Mouse (Mus musculus) left cerebral cortex, postnatal 14 days (tissue): ENCODE measurements at regions not wholly inside any gene's neighbourhood (a gene's known extent, or its start where the extent isn't known, plus 50 kb on each side); places are given as distances from the start of the nearest gene placed in this dataset.
A peak's percentile ranks its signal among the peaks of the same experiment; 100 is the strongest.
"Not testable (repeated sequence)": the region's sequence is repeated elsewhere in the genome, so short reads cannot be mapped to it uniquely, and the experiment has no call there.

ENCODE experiments used
- DNase-seq, 2 experiments: peaks; one replicate each; pipeline ENCODE4 v3.0.0; 2021 to 2022; ENCODE audit warnings: low spot score in 2 of 2, mixed read lengths in 1 of 2
- intact Hi-C: fragments of 180-260 bp; cut with DNase I; formaldehyde crosslinking; loops from one replicate; pipeline ENCODE4 v1.15.1; 2025

DNA sequence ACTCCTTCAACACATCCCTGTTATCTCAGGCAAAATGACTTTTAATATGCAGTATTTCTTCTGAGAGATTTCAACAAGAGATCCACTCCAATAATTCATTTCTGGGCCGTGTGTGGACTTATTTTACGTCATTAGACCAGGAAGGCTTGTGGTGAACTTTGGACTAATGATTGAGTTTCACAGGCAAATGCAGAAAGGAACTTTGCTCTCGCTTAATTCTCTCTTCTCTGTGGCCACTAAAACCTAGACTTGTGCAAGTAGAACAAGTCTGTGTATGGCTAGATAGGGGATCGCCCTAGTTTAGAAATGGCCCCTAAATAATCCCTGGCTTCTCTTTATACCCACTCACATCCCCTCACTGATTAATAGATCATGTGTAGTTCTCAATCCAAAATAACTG lies 50.6 kb upstream of the Ppp1r12a start:
- DNase-seq = no peak
- intact Hi-C loops = no loop called here

- DNase-seq = peak in 1 of 2 experiments; percentile 44
- intact Hi-C loops = no loop called here
Measured at GRCm38 (mm10) chr10:108110891-108111290, 51.1 kb upstream of the Ppp1r12a start.

DNA sequence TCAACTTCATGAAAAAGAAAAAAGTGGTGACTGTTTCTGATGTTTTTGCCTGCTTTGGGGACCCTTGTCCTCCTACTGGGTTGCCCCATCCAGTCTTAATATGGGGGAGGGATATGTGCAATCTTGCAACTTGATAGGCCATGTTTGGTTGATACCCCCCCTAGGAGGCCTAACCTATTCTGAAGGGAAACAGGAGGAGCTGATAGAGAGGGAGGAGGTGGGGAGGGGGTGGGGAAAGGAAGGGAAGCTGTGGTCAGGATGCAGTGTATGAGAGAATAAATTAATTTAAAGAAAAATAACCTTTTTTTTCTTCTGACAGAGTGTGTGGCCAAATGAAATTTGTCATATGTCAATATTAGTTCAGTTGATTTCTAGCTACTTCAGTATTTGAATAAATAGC lies 51.8 kb upstream of the Ppp1r12a start:
- intact Hi-C loops = no loop called here
- DNase-seq = no peak

DNA sequence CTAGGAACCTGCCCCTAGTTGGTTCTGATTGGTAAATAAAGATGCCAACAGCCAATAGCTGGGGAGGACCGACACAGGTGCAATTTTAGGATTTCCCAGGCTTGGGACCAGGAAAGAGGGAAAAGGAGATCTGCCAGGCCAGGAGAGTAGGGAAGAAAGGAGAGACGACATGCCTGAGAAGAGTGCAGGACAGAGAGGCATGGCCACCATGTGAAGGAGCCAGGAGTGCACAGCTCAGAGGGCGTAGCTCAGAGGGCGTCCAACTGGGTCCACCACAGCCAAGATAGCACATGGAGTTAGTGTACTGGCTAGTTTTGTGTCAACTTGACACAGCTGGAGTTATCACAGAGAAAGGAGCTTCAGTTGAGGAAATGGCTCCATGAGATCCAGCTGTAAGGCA lies 53.5 kb upstream of the Ppp1r12a start:
- DNase-seq, intact Hi-C loops: not testable (repeated sequence)

DNA sequence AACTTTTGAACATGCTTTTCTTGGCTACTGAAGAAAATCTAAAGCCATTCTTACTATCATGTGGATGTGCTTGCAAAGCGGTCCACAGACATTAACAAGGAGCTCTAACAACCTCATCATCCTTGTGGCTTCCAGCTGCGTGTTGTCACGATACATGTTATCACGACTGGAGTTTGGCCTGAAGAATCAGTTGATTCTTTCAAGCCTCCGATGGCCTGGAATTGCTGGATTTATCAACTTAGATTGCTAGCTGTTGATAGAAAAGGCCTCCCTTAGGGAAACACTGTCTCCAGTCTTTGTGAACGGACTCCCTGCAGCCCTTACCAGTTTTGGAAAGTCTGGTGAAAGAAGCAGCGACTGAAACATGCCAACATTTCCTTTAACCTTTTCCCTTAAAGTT lies 60.5 kb upstream of the Ppp1r12a start:
- intact Hi-C loops = no loop called here

GRCm38 (mm10) chr10:108093043-108093442 lies 69.0 kb upstream of the Ppp1r12a start:
- no peak for DNase-seq
- intact Hi-C loops = no loop called here

More for the DNA sequence above, 60.5 kb upstream of the Ppp1r12a start:
- no peak for DNase-seq

GRCm38 (mm10) chr10:108089375-108089981 lies 72.5 kb upstream of the Ppp1r12a start:
- intact Hi-C loops = no loop called here
- peak; percentile 12 to 20 for DNase-seq

DNA sequence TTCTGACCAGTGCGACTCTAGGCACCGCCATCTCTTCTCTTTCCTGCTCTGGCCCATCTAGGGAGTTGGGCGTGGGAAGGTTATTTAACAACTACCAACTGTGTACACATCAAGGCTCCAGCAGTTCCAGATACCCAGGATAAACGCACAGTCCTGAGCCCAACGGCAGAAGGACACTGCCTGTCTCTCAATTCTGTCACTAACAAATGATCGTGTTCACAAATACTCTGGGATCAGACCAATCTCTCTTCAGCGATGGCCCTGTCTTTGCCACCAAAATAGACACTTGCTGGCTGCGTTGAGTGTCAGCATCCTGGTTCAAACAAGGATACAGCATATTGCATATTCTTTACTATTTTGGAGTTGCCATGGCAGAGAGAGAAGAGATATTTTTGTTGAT lies 73.1 kb upstream of the Ppp1r12a start:
- intact Hi-C loops = no loop called here
- peak; percentile 51 to 70 for DNase-seq

GRCm38 (mm10) chr10:108088209-108088608 lies 73.8 kb upstream of the Ppp1r12a start:
- intact Hi-C loops = no loop called here
- peak; percentile 12 to 33 for DNase-seq

- no peak for DNase-seq
- intact Hi-C loops = no loop called here
Measured at GRCm38 (mm10) chr10:108083220-108083619, 78.8 kb upstream of the Ppp1r12a start.

GRCm38 (mm10) chr10:108075144-108075543 lies 86.8 kb upstream of the Ppp1r12a start:
- intact Hi-C loops = no loop called here
- peak in 1 of 2 experiments; percentile 30 for DNase-seq

GRCm38 (mm10) chr10:108073828-108074227 lies 88.2 kb upstream of the Ppp1r12a start:
- intact Hi-C loops = no loop called here
- DNase-seq = no peak

DNA sequence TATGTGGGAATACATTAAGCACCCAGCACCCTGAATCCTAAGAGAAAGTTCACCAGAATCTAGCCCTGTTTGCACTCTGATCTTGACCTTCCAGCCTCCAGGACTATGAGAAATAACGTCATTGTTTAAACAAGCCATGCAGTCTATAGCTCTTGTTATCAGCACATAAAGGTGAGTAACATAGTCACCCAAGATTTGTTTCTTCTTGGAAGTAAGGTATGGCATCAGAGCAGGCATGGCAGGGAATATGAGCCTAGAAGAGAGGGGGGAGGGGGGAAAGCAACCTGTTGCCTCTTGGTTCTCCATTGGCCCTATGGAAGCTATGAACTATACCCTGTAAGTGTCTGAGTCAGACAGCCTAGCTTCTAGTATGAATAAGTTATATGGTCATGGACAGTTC lies 89.8 kb upstream of the Ppp1r12a start:
- intact Hi-C loops = no loop called here

GRCm38 (mm10) chr10:108071424-108071823 lies 90.6 kb upstream of the Ppp1r12a start:
- no peak for DNase-seq
- intact Hi-C loops = no loop called here

More for the DNA sequence above, 89.8 kb upstream of the Ppp1r12a start:
- DNase-seq = no peak

GRCm38 (mm10) chr10:108067723-108068122 lies 94.3 kb upstream of the Ppp1r12a start:
- intact Hi-C loops = no loop called here

DNA sequence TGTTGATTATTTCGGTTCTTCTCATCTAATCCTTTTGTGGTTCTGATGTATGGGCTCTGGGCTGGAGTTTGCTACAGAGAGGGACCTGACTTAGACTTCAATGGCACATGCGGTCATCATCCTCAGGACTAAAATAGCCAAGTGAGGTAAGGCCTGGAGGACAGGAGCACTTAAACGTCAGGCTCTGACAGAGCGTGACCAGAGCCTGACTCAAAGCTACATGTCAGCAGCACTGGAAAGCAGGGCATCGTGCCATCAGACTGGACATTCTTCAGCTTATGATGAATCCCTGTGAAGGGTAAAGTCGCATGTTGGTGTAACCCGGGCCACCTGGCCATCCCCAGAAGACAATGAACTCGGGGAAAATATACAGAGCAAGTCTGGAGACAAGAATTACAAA lies 95.8 kb upstream of the Ppp1r12a start:
- intact Hi-C loops = no loop called here
- DNase-seq = no peak

More at GRCm38 (mm10) chr10:108067723-108068122, 94.3 kb upstream of the Ppp1r12a start:
- DNase-seq = no peak

- no peak for DNase-seq
- intact Hi-C loops = no loop called here
Measured at GRCm38 (mm10) chr10:108061813-108062435, 100.1 kb upstream of the Ppp1r12a start.

DNA sequence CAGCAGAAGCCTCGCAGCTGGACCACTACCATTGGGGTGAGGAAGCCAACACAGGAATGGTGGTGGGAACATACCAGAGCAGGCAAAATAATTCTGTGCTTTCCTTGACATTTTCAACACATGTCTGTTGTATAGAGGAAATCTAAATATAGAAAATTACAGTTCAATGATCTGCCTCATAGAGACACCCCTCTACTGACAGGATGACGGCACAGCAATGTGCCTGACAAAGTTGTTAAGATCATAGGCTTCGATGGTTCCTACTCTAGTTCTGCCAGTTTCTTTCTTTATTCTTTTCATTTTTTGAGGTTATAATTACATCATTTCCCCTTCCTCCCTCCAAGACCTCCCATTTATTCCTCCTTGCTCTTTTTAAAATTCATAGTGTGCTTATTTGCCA lies 101.4 kb upstream of the Ppp1r12a start:
- intact Hi-C loops = no loop called here
- DNase-seq = no peak

DNA sequence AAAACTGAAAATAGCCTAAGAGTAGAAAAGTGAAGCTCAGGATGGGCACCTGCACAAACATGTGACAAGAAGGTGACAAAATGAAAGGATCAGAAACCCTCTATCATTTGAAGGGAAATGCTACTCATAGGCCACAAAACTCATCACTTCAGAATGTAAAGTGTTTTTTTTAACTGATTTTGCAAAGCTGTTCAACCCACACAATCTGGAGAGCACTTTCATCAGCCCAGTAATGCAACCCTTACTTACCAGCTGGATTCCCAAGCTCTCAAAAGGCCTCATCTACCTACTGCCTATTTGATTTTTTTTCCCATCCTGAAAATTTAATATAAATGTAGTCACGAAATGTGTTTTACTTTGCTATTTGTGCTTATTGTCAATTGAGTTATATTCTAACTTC lies 110.4 kb upstream of the Ppp1r12a start:
- intact Hi-C loops = no loop called here
- no peak for DNase-seq

DNA sequence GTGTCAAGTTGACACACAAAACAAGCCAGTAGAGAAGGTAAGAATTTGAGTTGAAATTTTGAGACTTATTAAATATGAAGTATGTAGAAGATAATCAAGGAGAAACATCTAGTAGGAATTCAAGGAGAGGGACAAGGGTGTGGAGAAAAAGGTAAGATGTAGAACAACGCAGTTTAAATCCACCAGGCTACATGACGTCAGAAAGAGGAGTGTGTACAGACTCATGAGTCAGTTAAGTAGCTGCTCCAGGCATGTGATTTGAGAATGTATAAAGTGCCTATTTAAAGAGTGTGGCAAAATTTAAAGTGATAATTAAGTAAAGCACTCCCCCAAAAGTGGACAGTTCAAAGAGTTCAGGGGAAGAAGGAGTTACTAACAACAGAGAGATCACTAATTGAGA lies 113.6 kb upstream of the Ppp1r12a start:
- no peak for DNase-seq
- intact Hi-C loops = no loop called here

DNA sequence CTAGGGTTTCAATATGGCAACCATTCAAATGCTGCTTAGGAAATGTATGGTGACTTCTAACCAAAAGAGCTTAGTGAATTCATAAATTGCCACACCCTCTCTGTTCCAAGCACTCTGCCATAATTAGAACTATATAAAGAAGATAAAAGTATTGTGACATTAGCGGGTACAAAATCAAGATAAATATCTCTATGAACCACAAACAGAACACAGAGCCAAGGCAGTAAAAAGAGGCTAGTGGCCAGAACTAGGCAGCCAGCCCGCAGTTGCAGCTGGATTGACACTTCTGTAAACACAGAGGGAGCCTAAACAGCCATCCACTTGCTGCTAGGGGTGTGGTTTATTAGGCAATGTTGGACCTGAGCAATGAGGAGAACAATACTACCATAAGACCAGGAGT lies 118.5 kb upstream of the Ppp1r12a start:
- no peak for DNase-seq
- intact Hi-C loops = no loop called here
